Mouse (Mus musculus) ES-E14 (cell line): ENCODE results near the gene Zfp93. TPM values are rescaled to one million over a fixed set of nuclear protein-coding genes. Genes with fewer than 3 reads are reported as not detected.

ENCODE experiments used
- DNase-seq: peaks from one replicate; pipeline ENCODE4 v3.0.0-alpha.2; 2013; ENCODE audit warnings: low read depth, low spot score
- H3K27ac ChIP-seq: 2 replicates; pipeline ENCODE4 v1.5.1; 2012; ENCODE audit warnings: low read depth, mild to moderate bottlenecking, low read length, moderate library complexity, mixed read lengths; ENCODE audit not compliant: poor library complexity, insufficient read depth, severe bottlenecking
- H3K36me3 ChIP-seq: 2 replicates; pipeline ENCODE4 v1.6.1; 2012; ENCODE audit warnings: mild to moderate bottlenecking, low read length, moderate library complexity, mixed read lengths; ENCODE audit not compliant: control insufficient read depth, poor library complexity, insufficient read depth, severe bottlenecking
- H3K4me1 ChIP-seq, 2 experiments: fragments of 150-350 bp in 1 of 2; sonication (generic) in 1 of 2; 2 replicates each; pipeline ENCODE4 v1.6.1; 2012; ENCODE audit warnings: low read length in 2 of 2, mild to moderate bottlenecking in 1 of 2, mixed read lengths in 1 of 2; ENCODE audit not compliant: control insufficient read depth in 2 of 2, insufficient read depth in 2 of 2, poor library complexity in 1 of 2
- H3K4me3 ChIP-seq, 2 experiments: fragments of 150-350 bp in 1 of 2; sonication (generic) in 1 of 2; 2 replicates each; pipeline ENCODE4 v1.5.1; 2012; ENCODE audit warnings: low read length in 2 of 2, low read depth in 1 of 2, mild to moderate bottlenecking in 1 of 2, mixed read lengths in 1 of 2; ENCODE audit not compliant: insufficient read depth in 1 of 2, poor library complexity in 1 of 2, severe bottlenecking in 1 of 2
- H3K9ac ChIP-seq: 2 replicates; pipeline ENCODE4 v1.6.1; 2012; ENCODE audit warnings: low read depth, mild to moderate bottlenecking, low read length, mixed read lengths; ENCODE audit not compliant: poor library complexity, insufficient read depth, severe bottlenecking
- H3K9me3 ChIP-seq: fragments of 150-350 bp; sonication (generic); 2 replicates; pipeline ENCODE4 v1.6.1; 2012; ENCODE audit warnings: low read depth, mild to moderate bottlenecking, low read length; ENCODE audit not compliant: control insufficient read depth, insufficient read depth
- CHD2 ChIP-seq: IDR thresholded peaks from 2 replicates; pipeline ENCODE4 v1.6.1; 2014; ENCODE audit warnings: mild to moderate bottlenecking, low read depth, low read length, inconsistent platforms
- HCFC1 ChIP-seq: IDR thresholded peaks from 2 replicates; pipeline ENCODE4 v1.6.1; 2012; ENCODE audit warnings: low read length, inconsistent platforms, borderline replicate concordance; ENCODE audit not compliant: insufficient read depth
- MAFK ChIP-seq: IDR thresholded peaks from 2 replicates; pipeline ENCODE4 v1.6.1; 2014; ENCODE audit warnings: mild to moderate bottlenecking, low read depth, low read length, inconsistent platforms; ENCODE audit not compliant: insufficient read depth
- ZC3H11A ChIP-seq: IDR thresholded peaks from 2 replicates; pipeline ENCODE4 v1.6.1; 2012; ENCODE audit warnings: low read depth, mild to moderate bottlenecking, inconsistent platforms, low read length, borderline replicate concordance
- ZNF384 ChIP-seq: IDR thresholded peaks from 2 replicates; pipeline ENCODE4 v1.6.1; 2012; ENCODE audit warnings: low read depth, low read length, inconsistent platforms
- in situ Hi-C, 2 experiments: fragments of 600-800 bp; cut with MboI; formaldehyde crosslinking; loops; one replicate each; pipeline ENCODE4 v1.15.1; 2025; ENCODE audit warnings: low sequenced_read_pairs in 2 of 2, inconsistent platforms in 1 of 2; ENCODE audit not compliant: unreplicated experiment in 2 of 2
- total RNA-seq: library from RNA; depleted of rRNA; stranded (reverse); fragments of 300-350 nt; gene quantifications from 2 replicates; pipeline ENCODE4 v1.2.3, GENCODE M21; 2012

The Zfp93 gene
- total RNA-seq, 1 experiment = 4.2 TPM

DNA sequence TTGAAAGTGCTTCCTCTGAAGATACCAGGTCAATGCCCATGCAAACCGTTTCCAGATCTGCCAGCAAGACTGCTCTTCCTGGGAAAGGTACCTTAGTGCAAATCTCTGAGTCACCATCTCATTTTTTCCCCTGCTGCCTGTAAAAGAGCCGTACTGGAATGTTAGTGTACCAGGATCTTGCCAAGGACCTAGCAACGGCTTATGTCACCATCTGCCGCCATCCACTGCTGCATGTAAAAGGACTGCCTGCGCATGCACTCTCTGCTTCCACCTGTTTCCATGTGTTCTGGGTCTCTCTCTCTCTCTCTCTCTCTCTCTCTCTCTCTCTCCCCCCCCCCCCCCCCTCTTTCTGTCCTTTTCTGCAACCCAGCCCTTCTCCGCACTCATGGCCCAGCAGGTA, 18.3 kb downstream of the Zfp93 start:
- peaks cover 15% of the 10 kb centered on the region; the same call in 1 of the 2 replicates for H3K36me3 ChIP-seq
- no peak overlapping the region for H3K4me3 ChIP-seq
- no peak overlapping the region for H3K27ac ChIP-seq
- H3K9me3 ChIP-seq = no peaks in the 10 kb centered on the region
- in situ Hi-C loops = no loop called here
- TF ChIP-seq HCFC1 (no peak), ZC3H11A (no peak), ZNF384 (no peak), MAFK (no peak), CHD2 (no peak)
- no peak for DNase-seq
- H3K9ac ChIP-seq = no peak overlapping the region
- peaks cover 0 to 5% of the 10 kb centered on the region in 2 experiments; a peak in 1 of 4 replicates for H3K4me1 ChIP-seq

GRCm38 (mm10) chr7:24290106-24290693, 20.0 kb downstream of the Zfp93 start:
- Histone ChIP-seq H3K9me3 (no peaks in the 10 kb centered on the region), H3K9ac (no peak overlapping the region; the same call in 1 of the 2 replicates), H3K27ac (peak overlapping the region; percentile 41; the same call in 1 of the 2 replicates), H3K4me1 (peaks cover 0 to 5% of the 10 kb centered on the region in 2 experiments; a peak in 1 of 4 replicates), H3K36me3 (peaks cover 19% of the 10 kb centered on the region; the same call in 1 of the 2 replicates), H3K4me3 (no peak overlapping the region)
- TF ChIP-seq HCFC1 = no peak
- TF ChIP-seq ZNF384 = no peak
- no peak for TF ChIP-seq MAFK
- no peak for DNase-seq
- in situ Hi-C loops = no loop called here

GRCm38 (mm10) chr7:24291387-24292090, 21.3 kb downstream of the Zfp93 start:
- TF ChIP-seq HCFC1 = no peak
- no peak for TF ChIP-seq CHD2
- TF ChIP-seq ZC3H11A = no peak
- no peak for TF ChIP-seq ZNF384
- TF ChIP-seq MAFK = no peak
- H3K4me1 ChIP-seq = peaks cover 0 to 5% of the 10 kb centered on the region in 2 experiments; a peak in 1 of 4 replicates
- H3K9me3 ChIP-seq = no peaks in the 10 kb centered on the region
- in situ Hi-C loops = no loop called here
- H3K9ac ChIP-seq = peak overlapping the region; percentile 10; the same call in 1 of the 2 replicates
- no peak overlapping the region for H3K27ac ChIP-seq
- 0 out of 4 replicates have a peak overlapping the region, but pooled peaks of 1 of the 2 experiments have one; percentile 8 for H3K4me3 ChIP-seq
- H3K36me3 ChIP-seq = peaks cover 27% of the 10 kb centered on the region; the same call in 1 of the 2 replicates
- no peak for DNase-seq

DNA sequence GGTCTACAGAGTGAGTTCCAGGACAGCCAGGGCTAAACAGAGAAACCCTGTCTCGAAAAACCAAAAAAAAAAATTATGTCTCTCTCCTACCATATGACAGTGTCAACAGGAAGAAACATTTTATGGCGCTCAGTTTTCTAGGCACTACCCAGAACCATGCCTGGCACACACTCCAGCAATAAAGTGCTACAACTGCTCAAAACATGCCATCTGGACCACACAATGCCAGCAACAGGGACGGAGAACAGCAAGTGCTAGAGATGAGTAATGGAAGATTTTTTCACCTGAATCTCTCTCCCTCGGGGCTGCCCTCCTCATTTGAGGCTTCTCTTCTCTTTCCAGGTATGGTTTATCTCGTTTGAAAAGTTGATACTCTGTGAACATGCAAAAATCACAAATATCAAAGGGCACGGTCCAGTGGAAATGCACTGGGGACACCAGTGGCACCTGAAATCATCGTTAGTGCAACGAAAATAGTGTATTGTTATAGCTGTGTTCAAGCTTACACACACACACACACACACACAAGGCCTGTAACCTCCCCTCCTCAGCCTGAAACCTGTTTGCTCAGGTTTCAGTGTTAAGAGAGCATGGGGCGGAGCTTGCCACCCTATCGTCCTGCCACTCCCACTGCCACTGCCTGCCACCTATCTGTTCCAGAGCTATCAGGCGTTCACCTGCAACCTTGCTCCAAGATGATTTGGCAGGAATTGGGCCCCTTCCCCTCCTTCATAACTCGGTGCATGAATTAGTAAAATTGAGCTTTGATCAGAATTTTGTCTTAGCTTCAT, 23.0 kb downstream of the Zfp93 start:
- H3K4me3 ChIP-seq = no peak overlapping the region
- no peak for DNase-seq
- no peaks in the 10 kb centered on the region for H3K9me3 ChIP-seq
- in situ Hi-C loops = no loop called here
- H3K27ac ChIP-seq = no peak overlapping the region
- peaks cover 0 to 5% of the 10 kb centered on the region in 2 experiments; a peak in 1 of 4 replicates for H3K4me1 ChIP-seq
- no peak for TF ChIP-seq ZC3H11A
- no peak for TF ChIP-seq CHD2
- no peak for TF ChIP-seq MAFK
- no peak for TF ChIP-seq HCFC1
- no peak for TF ChIP-seq ZNF384
- no peak overlapping the region for H3K9ac ChIP-seq
- peaks cover 29% of the 10 kb centered on the region; the same call in 1 of the 2 replicates for H3K36me3 ChIP-seq
